Mouse (Mus musculus): ENCODE measurements around the gene Tmem132c.
"Not testable (repeated sequence)": the region's sequence is repeated elsewhere in the genome, so short reads cannot be mapped to it uniquely, and the experiment has no call there.

Tmem132c gene

DNA sequence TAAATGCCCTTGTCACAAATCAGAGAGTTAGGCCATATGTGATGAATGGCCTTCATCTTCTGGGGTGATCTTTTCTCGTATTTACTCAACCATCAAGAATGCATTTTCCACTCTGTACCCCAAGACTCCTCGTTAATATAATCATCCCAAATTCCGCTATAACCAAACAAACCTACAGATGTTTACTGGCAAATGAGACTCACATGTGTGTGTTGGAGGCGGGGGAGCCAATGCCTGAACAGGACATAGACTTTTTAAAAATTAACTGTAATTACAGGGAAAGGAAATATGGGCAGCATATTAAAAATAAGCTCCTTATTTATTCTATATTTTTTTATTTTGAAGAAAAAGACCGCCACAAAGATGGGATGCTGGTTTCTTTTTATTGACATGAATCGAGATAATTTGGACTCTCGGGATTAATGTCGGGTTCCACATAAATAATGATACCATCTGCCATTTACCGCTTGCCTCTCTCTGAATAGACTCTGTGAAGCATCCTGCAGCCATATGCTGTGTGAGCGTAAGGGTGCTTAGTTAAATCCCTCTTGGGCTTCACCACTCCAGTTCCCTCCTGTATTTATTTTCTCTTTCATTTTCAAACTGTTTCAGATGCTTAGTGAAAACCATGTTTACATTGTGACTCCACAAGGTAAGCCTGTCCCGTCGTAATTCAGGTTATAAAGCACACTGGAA lies 105.6 kb downstream of the Tmem132c start:
- peak; percentile 22 for DNase-seq

DNA sequence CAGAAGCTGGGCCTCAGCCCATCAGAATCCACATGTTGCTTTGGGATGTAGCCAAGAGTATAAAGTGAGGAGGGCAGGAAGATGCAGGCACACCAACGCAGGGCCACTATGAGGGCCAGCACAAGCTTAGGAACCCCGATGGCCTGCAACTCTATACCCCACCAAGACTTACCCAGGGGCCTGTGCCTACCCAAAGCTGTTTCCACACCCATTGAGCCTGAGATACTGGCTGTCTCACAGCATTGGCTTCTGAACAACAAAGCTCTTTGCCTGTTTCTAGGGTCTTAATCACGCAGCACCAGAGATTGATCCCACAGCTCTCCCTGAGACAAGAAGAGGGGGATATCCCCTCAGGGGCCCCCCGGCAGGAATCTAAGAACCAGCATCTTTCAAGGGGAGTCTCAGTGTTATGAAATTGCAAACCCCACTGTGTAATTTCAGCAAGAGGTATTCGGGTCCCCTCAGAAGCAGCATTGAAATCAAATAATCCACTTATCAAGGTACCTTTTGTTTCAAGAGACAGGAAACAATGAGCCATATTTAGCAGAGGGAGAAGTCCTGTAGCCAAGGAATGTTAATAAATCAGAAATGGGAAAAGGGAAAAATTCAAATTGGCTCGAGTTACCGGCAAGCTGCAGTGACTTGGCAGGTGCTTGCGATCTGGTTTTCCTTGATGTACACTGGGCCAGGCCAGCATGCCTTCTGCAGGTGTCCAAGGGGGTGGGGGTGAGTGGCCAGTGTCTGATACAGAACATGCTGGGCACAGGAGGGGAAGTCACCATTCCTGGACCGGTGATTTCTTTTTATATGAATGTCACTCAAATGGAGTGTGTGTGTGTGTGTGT lies 107.8 kb downstream of the Tmem132c start:
- DNase-seq = no peak

DNA sequence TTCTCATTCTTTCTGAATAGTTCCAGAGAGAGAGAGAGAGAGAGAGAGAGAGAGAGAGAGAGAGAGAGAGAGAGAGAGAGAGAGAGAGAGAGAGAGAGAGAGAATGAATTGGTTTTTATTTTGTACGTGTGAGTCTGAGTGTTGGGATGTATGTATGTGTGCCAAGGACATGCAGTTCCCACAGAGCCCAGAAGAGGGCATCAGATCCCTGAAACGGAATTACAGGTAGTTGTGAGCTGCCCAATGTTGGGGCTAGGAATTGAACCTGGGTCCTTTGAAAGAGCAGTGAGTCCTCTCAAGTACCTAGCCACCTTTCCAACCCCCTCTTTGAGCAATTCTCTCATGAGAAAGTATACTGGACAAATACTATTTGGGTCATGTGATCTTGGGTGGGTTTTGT lies 111.4 kb downstream of the Tmem132c start:
- no peak for DNase-seq

DNA sequence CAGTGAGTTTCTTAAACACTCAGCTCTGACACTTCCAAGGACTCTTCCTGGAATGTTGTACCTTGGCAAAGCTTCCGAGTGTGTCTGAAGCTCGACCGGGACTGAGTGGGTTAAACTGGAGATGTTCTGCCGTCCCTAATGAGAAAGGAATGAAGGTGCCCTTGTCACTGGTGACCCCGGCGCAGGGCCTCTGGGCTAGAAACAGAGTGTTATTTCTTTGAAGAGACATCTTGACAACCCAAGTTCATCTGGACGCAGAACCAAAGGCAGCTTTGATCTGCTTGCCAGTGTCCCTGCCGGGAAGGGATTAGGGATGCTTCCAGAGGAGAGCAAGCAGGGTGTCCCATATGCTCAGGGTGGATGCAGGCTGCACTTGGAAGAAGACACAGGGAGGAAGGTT lies 114.2 kb downstream of the Tmem132c start:
- DNase-seq = peak; percentile 49

DNA sequence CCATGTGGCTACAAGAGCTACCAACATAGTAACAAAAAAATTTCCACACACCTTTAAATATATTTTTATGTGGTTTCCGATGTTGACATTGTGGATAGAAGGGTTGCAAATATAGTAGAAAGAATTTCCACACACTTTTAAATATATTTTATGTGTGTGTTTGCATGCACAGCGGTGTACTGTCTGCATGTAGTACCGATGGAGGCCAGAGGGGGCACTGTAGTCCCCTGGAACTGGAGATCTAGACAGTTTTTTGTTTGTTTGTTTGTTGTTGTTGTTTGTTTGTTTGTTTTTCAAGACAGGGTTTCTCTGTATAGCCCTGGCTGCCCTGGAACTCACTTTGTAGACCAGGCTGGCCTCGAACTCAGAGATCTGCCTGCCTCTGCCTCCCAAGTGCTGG lies 116.3 kb downstream of the Tmem132c start:
- not testable (repeated sequence) for DNase-seq

DNA sequence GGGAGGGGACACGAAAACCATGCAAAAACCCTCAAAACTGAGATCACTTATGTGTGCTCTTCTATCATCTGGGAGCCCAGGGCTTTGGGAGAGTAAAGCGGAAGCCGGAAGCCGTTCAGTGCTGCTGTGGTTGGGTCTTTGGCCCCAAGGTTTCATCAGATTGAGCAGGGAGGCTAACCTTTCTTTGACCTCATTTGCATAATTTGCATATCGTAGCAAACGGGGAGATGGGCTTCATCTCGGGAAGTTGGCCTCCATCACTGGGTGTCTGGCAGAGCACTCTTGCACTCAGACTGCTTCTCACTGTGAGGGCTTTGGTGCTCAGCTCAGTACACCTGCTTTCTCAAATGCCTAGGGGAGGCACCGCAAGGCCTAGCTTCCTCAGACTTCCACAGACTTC lies 119.5 kb downstream of the Tmem132c start:
- DNase-seq = no peak

DNA sequence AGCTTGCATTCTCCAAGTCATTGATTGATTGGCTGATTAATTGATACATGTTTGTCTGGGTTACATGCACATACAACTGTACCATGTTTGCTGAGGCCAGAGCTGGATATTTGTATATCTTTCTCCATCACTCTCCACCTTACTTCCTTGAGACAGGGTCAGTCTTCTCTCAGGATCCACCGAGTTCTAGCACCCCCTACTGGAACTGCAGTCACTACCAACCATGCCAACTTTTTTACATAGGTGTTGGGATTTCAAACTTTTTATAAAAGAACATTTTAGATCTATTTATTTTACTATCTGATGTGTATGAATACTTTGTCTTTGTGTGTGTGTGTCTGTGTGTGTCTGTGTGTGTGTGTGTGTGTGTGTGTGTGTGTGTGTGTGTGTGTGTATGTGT lies 123.5 kb downstream of the Tmem132c start:
- peak; percentile 17 for DNase-seq

DNA sequence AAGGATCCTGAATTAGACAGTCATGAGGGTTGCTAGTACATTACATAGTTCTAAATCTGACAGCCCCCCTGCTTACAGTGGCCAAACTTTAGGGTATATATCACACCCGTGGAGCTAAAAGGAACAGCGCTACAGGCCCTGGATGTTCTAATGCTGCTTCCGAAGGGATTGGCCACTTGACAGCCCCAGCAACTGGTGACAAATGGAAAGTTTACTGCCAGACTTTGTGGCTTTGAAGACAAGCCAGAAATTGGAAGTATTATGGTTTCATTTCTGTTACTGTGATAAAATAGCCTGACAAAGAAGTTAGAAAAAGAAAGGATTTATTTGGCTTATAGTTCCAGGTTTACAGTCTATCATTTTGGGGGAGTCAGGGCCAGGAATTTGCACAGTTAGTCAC lies 126.6 kb downstream of the Tmem132c start:
- DNase-seq = no peak

DNA sequence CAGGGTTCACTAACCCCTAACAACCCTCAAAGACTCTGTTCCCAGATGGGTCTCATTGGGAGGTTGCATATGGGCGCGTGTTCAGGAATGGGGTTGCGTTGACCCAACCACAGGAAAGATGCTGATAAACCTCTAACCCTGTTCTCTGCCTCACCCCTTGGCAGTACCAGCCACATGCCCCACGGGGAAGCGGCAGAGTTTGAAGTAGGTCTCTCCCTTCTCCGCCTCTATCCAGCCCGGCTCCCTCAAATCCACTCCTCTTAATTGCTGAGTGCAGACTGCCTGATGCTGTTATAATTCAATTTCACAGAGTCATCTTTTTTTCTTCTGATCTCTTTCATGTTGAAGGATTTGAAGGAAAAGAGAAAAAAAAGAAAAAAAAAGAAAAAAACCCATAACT lies 128.2 kb downstream of the Tmem132c start:
- DNase-seq = no peak

DNA sequence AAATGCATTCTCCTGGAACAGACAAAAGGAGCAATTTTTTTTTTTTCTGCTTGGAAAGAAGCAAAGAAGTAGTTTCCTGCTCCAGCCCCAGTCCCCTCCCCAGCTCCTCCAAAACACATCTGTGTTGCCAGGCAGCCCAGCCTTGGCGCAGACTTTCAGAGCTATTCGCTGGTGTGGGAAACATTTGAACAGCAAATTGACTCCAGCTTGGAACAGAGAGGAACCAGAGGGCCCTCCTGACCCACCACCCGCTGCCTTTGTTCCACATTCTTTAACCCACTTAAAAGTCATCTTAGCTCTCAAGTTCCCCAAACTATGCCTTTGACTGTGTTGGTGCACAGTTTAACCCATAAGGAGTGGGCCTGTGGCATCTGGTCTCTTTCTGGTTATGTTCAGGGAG lies 128.9 kb downstream of the Tmem132c start:
- DNase-seq = peak; percentile 85

DNA sequence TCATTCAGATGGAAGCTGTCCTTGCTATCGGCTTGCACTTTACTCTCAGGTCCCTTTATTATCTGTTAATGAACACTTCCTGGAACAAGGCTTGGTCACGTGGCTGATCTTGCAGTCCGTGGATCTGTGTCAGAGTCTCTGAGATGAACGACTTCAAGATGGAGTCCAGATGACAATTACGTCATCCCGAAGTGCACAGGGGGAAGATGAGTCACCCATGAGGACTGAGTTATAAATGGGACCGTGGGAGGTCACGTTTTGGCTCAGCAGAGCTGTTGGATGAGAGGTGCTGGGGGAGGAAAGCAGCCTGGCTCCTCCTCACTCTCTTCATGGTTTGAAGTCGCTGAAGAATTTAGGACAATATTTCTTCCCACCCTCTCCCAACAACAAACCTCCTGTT lies 132.6 kb downstream of the Tmem132c start:
- DNase-seq = no peak

DNA sequence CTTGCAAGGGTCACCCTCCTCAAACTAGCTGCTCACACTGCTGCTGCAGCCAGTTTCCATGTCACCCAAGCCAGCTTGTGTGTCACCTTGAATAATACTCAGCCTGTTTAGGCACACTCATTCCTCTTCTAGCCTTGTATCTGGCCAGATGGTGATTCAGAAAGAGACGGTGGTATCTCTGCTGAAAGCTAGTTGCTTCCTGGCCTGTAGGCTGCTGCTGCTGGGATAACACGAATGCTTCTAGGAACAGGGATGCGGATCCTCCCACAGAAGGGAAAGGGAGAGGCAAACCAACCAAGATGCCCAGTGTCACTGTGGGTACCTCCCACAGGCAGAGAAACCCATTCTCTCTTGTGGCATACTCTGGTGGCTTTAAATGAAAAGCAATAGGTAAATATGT lies 134.0 kb downstream of the Tmem132c start:
- no peak for DNase-seq

DNA sequence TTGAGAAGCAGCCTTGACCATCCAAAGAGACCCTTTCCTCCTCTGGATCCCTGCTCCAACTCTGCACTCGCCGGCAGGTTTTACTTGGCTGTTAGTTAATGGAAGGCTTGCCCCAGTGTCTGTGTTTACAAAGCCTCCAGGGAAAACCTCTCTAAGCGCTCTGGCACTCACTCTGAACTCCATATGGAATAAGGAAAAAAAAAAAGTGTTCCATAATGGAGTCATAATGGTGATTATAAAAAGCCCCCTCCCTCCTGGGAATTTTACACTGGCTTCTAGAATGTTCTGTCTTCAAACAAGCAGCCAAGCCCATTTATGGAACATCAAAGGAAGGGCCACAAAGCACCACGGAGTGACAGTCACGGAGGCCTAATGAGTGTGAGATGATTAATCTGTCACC lies 136.9 kb downstream of the Tmem132c start:
- DNase-seq = no peak

DNA sequence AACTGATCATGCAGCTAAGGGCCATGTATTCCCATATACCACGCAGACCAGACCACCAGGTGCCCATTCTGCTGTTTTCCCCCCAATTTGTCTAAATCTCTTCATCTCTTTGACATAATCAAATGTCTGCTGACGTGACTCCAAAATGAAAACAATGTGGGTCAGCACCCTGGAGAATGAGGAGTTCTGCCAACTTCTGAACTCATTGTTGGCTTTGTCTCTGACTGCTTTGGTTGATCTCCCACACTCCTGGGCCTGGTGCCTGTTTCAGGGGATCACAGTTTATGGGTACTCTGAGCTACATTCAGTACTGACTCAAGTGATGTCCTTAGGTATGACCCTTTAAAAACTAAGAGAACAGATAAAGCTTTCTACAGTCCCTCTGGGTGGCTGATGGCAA lies 137.7 kb downstream of the Tmem132c start:
- no peak for DNase-seq

DNA sequence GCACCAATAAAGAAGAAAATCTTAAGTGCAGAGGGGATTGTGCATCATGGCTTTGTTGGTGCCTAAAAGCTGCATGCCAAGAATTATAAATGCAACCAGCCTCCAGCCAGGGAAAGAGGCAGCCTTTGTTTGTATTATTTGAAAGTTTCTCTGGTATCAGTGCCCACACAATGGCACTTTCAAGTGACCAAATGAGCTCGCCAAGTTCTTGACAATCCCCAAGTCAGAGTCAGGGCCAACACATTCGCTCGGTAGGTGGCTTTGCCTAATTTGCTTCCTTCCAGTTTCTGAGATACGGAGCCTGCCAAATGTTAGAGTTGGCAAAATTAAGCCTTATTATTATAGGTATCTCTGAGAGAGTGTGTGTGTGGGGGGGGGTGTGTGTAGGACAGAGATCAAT lies 139.6 kb downstream of the Tmem132c start:
- no peak for DNase-seq

DNA sequence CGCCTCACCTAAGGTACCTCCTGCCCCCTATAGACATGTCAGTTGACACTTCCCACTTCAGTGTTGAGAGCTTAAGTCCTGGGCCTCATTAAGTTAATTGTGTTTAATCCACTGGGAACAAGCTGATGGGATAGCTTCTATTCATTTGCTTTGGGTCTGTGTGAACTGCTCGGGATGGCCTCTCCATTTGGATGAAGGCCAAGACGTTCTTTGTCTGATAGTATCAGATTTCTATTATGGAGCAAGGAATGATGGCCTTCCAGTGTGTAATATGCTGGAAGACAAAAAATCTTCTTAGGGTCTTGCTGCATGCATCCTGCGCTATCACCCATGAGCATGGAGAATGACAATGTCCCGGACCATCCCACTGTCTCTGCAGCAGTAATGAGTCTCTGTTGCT lies 141.0 kb downstream of the Tmem132c start:
- no peak for DNase-seq

DNA sequence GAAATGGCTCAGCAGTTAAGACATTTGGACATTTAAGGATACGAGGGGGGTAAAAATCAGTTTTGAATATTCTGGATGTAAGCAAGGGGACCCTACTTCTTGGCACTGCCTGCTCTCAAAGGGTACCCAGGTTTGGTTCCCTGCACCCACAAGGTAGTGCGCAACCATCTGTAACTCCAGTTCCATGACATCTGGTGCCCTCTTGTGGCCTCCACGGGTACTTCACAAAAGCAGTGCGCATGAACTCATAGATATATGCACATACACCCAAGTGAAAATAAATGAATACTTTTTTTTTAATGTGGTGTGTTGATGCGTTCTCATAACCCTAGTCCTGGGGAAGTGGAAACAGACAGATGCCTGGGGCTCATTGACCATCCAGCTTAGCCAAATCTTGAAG lies 149.6 kb downstream of the Tmem132c start:
- DNase-seq = no peak

DNA sequence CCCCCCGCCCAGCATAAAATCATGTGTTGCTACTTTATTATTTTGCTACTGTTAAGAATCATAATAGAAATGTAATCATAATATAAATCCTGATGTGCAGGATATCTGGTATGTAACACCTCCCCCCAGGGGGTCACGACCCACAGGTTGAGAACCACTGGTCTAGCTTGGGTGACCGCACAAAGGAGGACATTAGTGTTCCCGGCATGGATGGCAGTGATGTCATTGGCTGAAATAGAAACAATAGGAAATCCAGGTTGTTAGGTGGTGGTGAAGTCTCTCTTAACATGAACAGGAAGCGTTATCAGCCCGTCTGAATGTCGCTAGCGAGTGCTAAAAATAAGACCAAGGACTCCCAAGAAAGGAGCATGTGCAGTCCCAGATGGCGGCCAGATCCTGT lies 155.3 kb downstream of the Tmem132c start:
- no peak for DNase-seq

DNA sequence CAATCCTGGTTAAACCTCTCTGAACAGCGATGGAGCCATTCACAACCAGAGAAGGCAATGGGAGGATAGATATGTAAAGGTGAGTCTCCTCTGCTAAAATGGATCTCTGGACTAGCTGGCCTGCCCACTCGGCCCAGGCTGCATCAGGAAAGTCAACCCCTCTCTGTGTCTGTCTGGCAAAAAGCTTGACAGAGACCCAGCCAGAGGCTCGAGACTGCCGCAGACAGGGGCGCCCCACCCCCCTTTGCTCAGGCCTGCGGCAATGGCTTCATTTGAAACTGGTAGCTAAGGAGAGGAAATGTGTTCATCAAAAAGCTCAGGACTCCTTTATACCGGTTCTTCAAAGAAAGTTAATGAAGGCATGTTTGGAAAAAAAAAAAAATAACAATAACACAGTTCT lies 156.4 kb downstream of the Tmem132c start:
- peak; percentile 59 for DNase-seq

DNA sequence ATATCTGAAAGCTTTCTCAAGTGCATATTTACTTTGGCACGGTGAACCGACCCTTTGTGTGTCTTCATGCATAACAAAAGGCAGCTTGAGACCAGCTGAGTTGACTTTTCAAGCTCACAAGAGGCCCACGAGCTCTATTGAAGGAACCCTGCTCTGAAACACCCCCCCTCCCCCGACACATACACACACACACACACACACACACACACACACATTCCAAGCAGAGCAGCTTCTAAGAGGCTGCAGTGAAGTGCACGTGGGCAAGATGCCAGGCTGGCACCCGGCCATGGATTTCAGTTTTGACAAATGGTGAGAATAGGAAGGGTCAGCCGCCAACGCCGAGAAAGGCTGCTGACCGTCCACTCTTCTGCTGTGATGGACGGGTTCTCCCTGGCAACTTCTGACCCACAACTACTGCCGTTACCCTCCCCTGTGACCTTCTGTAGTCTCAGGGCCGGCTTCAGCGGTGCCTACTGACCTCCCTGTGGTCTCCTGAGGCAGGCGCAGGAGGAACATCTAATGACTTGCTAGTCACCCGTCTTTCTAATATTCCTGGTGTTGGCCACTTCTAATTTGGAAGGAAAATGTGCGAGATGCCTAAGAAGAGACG lies 163.9 kb downstream of the Tmem132c start:
- DNase-seq = peak; percentile 47

DNA sequence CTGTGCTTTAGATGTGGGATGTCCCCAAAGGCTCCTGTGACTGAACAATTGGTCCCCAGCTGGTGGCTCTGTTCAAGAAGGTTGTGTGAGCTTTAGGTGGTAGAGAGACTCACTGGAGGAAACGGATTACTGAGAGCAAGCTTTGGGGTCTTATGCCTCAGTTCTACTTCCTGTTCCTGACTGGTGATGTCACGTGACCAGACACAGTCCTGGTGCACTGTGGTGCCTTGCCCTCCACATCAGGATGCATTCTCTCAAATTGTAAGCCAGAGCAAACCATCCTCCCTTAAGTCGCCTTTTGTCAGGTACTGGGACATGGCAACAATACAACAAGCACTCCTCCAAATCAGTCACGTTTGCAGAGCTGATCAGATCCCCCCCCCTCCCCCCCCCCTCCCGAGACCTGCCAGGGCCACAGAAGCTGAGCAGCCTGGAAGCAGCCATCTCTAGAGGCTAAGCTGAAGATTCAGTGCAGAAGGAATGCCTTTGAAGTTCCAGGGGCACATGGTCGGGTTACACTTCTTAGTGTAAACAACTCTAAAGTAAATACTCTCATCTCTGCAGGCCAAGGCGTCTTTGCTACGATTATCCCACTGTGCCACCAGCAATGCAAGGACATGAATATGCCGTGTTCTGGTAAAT lies 164.5 kb downstream of the Tmem132c start:
- peak; percentile 68 for DNase-seq

DNA sequence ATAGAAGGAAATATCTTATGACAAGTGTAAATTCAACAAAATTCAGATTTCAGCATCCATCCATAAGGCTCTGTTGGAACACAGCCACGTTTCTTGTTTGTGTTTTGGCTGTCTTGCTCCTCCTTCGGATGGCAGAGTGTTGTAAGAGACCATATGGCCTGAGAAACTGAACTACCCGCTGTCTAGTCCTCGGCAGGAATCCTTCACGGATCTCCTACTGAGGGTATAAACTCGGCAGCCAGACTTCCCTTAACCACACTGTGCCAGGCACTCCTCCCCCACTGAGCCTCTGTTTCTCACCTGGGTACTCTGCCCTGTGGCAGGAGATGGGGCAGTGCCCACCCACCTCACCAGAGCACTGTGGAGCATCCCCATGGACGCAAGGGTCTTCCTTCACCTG lies 174.9 kb downstream of the Tmem132c start:
- DNase-seq = no peak

DNA sequence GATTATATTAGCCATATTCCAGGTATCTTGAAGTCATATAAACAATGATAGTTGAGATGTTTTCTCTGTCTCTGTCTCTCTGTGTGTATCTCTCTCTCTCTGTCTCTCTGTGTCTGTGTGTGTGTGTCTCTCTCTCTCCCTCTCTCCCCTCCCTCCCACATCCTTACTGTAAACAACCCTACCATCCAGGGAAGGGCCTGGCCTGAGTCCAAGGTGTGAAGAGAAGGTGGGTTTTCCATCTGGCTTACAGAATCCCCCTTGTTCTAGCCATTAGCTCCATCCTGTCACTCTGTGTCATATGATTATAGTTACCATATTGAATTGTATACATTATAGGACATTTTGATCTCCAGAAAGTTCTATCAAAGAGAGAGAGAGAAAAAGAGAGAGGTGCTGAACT lies 182.3 kb downstream of the Tmem132c start:
- no peak for DNase-seq

DNA sequence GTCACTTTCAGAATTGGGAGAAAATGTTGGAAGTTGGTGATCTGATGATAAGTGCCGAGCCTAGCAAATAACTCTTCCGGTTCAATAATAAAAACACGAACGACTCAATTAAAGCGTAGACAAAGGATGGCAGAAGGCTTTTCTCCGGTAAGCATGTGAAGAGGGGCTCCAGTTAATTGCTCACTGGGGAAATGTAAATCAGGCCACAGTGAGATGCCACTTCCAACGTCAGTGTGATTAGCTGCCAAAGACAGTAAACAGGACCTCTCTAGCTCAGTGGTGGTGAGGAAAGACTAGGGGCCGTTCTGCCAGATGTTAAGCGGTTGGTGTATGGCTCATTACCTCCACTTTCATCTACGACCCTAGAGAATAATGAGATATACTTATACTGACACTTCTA lies 187.5 kb downstream of the Tmem132c start:
- DNase-seq = no peak

All from embryo, embryonic 11 days (tissue).